Mouse (Mus musculus): ENCODE results near the gene Tsacc.
"Not testable (repeated sequence)": the region's sequence is repeated elsewhere in the genome, so short reads cannot be mapped to it uniquely, and the experiment has no call there.

The Tsacc gene

GRCm38 (mm10) chr3:88296561-88297318, at the start of gene Tsacc, which contains the start of gene Cct3:
Gene Tsacc (minus strand): TSS chr3:88296999.
Gene Cct3 (plus strand): TSS chr3:88297116.
- DNase-seq (ENCODE audit: low spot score in 2 of 2) = peak; percentile 98 to 99

- DNase-seq (ENCODE audit: low spot score in 2 of 2) = no peak
These were observed 42.2 kb upstream of the Tsacc start for GRCm38 (mm10) chr3:88339006-88339405.

DNA sequence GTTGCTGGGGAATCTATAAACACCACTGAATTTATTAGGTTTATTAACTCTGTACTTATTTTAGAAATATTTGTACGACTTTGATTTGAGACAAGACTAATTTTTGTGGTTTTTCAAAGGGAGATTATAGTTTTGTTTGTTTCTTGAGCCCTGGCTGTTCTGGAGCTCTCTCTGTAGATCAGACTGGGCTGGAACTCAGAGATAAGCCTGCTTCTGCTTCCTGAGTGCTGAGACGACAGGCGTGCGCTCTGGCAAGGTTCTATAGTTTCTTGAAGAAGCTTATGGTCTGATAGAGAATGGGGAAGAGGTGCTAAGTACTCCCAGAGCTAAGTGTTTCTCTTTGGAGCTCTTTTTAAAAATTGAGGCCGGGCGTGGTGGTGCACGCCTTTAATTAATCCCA, 41.5 kb upstream of the Tsacc start:
- no peak for DNase-seq (ENCODE audit: low spot score in 2 of 2)

- DNase-seq (ENCODE audit: low spot score in 2 of 2) = no peak
These were observed 40.7 kb upstream of the Tsacc start for GRCm38 (mm10) chr3:88337367-88338020.

- DNase-seq (ENCODE audit: low spot score in 2 of 2) = peak; percentile 97 to 98
These were observed 39.5 kb upstream of the Tsacc start, which contains the start of the genes Tmem79 and Smg5 for GRCm38 (mm10) chr3:88336058-88337013. Gene Tmem79 (minus strand): TSS chr3:88336148. Gene Smg5 (plus strand): TSS chr3:88336260.

DNA sequence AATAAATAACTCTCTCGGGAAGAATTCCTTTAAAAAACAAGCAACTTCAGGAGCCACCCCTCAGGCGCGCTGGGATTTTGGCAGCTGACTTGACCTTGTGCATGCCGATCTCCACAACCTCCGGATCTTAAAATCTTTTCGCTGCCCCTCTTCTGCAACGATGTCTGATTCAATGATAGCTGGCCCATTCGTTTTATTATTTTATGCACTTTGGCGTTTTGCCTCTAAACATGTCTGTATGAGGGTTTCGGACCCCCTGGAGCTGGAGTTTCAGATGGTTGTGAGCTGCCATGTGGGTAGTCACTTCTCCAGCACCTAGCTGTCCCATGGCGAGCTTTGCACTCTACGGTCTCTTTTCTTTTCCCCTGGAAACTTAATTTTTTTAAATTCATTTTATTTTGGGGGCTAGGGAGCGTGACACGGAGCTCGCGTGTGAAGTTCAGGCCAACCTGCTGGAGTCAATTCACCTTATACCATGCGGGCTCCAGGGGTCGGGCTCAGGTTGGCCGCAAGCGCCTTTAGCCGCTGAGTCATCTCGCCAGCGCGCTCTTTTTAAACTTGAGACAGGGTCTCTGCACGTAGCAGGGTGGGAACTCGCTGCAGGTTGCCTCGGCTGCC, 38.7 kb upstream of the Tsacc start:
- DNase-seq (ENCODE audit: low spot score in 2 of 2) = no peak

DNA sequence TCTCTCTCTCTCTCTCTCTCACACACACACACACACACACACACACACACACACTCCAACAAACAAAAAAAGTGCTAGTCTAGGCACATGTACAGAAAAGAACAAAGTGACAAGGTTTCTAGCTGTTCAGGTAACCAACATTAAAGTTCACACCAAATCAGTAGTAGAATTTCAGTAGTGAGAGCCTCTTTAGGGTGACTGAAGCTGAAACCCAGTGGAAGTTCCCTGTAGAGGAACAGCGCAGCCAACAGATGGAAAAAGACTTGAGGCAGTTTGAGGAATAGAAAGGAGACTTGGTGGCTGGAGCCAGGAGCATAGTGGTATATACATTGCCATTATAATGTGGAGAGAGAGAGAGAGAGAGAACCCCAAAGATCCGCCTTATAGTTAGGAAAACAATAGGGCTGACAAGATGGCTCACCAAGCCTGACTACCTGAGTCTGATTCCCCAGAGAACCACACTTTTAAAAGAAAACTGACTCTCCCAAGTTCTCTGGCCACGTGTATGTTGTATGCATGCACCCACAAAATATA, 38.2 kb upstream of the Tsacc start:
- no peak for DNase-seq (ENCODE audit: low spot score in 2 of 2)

DNA sequence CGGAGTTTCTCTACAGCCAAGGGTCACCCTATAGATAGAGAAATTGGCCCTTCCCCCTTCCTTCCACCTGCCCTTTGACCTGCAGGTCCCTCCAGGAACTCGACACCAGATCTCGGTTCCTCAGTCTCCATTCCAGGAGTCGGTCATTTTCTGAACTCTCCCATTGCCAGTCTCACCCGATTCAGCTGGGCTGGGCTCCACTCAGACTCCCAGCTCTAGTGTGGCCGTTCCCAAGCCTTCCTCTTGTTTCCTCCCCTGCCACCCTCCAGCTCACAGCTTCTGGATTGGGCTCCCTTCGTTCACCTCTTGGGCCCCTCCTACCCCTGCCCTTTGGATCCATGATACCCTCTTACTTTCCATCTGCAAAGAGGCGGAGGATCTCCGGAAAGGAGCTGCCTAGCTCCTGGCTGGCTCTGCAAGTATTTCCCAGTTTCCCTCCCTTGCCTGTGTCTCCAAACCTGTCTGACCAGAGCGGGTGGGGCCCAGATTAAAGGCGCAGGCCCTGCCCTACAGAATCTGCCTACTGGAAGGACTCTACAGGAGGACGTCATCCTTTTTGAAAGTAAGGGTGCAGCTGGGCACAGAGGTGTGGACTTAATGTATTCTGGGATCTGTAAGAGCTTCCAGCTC, 37.3 kb upstream of the Tsacc start:
- DNase-seq (ENCODE audit: low spot score in 2 of 2) = no peak

DNA sequence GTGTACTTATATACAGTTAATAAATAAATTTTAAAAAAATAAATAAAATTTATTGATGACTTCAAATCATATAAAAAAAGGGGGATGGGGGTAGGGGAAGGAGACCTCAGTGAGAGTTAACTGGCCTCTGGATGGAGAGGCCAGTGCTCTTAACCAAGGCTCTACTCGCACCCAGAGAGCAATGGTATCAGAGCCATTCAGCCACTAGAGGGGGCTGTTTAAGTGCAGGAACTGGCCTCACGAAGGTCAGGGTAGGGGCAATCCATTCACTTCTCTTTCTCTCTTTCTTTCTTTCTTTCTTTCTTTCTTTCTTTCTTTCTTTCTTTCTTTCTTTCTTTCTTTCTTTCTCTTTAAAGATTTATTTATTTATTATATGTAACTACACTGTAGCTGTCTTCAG, 34.5 kb upstream of the Tsacc start:
- no peak for DNase-seq (ENCODE audit: low spot score in 2 of 2)

DNA sequence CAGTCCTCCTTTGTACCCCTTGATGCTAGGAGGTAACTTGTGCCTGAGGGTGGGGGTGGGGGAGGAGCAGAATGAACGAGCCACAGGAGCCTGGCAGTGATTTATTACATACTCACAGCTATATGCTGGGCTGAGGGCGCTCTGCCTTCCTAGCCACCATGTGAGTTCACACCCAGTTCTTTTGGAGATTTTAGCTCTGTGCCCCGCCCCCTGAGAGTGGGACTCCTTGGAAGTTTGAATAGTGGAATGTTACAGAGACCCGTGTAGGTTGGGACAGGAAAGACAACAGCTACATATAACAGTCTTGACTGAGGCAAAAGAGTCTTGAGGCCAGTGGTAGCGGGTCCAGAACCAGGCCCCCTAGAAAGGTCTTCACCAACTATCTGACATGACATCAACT, 32.2 kb upstream of the Tsacc start:
- no peak for DNase-seq (ENCODE audit: low spot score in 2 of 2)

- DNase-seq (ENCODE audit: low spot score in 2 of 2) = peak; percentile 72 to 78
These were observed 28.2 kb upstream of the Tsacc start, which contains the start of gene Glmp for GRCm38 (mm10) chr3:88324951-88325405. Gene Glmp (plus strand): TSS chr3:88325023.

DNA sequence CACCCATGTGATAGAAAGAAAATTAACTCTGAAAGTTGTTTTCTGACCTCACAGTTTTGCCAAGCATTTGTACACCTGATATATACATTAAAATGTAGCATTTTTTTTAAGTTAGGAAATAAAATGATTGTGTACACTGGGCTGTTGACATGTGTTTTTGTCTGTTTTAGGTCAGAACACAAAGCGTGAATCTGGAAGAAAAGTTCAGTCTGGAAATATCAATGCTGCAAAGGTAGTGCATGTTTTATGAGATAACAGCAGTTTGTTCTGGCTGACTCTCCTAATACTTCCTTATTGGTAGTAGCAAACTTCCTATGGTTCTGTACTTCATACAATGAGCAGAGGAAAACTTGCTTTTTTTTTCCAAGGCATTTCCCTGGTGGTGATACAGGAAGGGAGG, 2.4 kb upstream of the Tsacc start:
- no peak for DNase-seq (ENCODE audit: low spot score in 2 of 2)

- DNase-seq (ENCODE audit: low spot score in 2 of 2) = peak; percentile 73 to 82
These were observed 587 bp upstream of the Tsacc start for GRCm38 (mm10) chr3:88297321-88297851.

DNA sequence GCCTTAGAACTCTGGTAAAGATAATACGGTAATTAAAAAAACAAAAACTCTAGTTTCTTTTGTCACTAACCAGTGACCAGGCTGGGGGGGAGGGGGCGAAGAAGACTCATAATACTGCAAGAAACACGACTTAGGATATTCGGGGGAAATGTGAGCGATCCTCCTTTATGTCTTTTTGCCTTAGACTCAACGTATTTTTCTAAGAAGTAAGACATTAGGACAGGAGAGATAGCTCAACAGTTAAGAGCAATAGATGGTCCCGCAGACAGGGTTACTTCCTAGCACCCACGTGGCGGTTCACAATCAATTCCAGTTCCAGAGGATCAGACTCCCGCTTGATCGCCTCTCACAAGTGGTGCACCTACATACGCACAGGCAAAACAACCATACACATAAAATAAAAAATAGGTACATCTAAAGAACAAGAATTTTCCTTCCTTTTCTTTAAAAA, 664 bp downstream of the Tsacc start:
- DNase-seq (ENCODE audit: low spot score in 2 of 2) = peak in 1 of 2 experiments; percentile 28

DNA sequence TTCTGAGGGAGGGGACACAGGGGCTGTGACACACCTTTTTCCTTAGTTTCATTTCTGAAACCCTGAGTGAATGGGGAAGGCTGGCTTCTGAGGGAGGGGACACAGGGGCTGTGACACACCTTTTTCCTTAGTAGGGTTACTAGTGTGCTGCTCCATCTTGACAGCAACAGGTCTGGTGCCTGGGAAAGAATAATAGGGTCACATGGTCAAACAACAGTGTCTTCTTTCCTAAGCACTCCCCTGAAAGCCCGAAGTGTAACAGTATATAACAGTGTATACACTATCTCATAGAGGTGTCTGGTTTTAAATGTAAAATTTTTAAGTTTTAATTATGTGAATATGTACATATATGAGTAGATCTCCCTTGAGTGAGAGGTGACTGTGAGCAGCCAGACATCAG, 1.5 kb downstream of the Tsacc start:
- DNase-seq (ENCODE audit: low spot score in 2 of 2) = not testable (repeated sequence)

DNA sequence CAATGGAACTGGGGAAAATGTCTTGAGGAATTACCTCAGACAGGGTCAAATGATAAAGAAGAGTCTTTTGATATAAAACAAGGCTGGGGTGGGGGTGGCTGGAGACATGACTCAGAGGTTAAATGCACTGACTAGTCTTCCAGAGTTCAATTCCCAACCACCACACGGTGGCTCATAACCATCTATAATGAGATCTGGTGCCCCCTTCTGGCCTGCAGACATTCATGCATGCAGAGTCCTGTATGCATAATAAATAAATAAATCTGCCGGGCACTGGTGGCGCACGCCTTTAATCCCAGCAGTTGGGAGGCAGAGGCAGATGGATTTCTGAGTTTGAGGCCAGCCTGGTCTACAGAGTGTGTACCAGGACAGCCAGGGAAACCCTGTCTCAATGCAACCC, 4.8 kb downstream of the Tsacc start:
- DNase-seq (ENCODE audit: low spot score in 2 of 2) = no peak

DNA sequence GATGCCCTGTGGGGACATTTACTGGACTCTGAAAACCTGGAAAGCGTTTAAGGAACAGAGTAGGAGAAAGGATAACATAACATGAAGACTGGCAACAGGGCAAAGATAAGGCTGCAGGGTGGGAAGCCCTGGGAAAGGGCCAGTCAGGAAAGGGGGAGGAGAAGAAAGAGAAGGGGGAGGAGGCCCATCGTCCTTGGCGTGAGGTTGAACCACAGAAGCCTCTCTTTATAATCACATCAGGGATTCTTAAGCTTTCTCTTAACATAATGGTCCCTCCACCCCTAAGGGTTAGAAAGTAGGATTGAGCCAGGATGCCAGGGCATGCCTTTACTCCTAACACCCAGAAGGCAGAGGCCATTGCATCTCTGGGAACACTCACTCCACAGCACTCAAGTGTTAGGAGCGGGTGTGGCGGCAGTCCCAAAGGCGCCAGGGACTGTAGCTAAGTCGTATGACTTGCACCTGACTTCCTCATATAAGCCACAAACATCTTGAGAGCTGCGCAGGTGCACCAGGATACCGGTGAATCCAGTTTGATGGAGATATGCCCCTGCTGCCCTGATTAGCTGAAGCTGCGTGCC, 8.6 kb downstream of the Tsacc start:
- not testable (repeated sequence) for DNase-seq (ENCODE audit: low spot score in 2 of 2)

DNA sequence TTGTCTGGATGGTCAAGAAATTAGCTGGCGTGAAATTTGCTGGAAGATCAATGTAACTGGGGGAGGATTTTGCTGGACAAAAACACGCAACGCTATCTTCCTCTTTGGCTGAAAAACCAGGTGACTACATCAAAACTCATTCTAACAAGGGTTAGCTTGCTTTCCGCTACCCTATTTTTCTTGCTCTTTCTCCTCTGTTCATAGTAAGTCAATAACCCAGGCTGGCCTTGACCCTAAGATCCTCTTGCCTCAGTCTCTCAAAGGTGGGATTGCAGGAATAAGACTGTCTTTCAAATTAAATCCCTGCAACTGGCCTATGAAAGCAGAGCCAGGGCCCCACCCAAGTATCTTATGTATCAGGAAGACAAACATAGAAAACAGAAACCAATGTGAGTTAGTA, 9.7 kb downstream of the Tsacc start, which contains the start of gene Gm38392:
Gm38392 (minus strand) TSS at position 101 of the 400 bp plus-strand sequence.
- no peak for DNase-seq (ENCODE audit: low spot score in 2 of 2)

DNA sequence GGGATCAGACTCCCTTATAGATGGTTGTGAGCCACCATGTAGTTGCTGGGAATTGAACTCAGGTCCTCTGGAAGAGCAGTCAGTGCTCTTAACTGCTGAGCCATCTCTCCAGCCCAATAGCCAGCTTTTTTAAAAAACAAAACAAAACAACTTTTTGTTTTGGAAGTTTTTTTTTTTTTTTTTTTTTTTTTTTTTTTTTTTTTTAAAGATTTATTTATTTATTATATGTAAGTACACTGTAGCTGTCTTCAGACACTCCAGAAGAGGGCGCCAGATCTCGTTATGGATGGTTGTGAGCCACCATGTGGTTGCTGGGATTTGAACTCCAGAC, 11.3 kb downstream of the Tsacc start:
- DNase-seq (ENCODE audit: low spot score in 2 of 2) = not testable (repeated sequence)
